Mouse (Mus musculus) cortical plate, adult 2 months (tissue): ENCODE measurements around the gene Kank3. TPM values are rescaled to one million over a fixed set of nuclear protein-coding genes. Genes with fewer than 3 reads are reported as not detected.

Experiments
- H3K27ac ChIP-seq: fragments of 200-500 bp; 2 replicates; pipeline ENCODE4 v1.5.1; 2012; ENCODE audit warnings: low read length, control low read depth, inconsistent platforms; ENCODE audit not compliant: insufficient read depth
- H3K4me1 ChIP-seq: fragments of 200-500 bp; 2 replicates; pipeline ENCODE4 v1.6.1; 2011; ENCODE audit warnings: low read length; ENCODE audit not compliant: control insufficient read depth, insufficient read depth
- H3K4me3 ChIP-seq: fragments of 200-500 bp; 2 replicates; pipeline ENCODE4 v1.5.1; 2011; ENCODE audit warnings: mild to moderate bottlenecking, low read length, control low read depth; ENCODE audit not compliant: insufficient read depth
- CTCF ChIP-seq: fragments of 200-500 bp; IDR thresholded peaks from 2 replicates; pipeline ENCODE4 v1.5.1; 2011; ENCODE audit warnings: mild to moderate bottlenecking, control low read depth, low read length; ENCODE audit not compliant: insufficient read depth; ENCODE audit errors: extremely low read depth
- POLR2A ChIP-seq: fragments of 200-500 bp; IDR thresholded peaks from 2 replicates; pipeline ENCODE4 v1.6.1; 2011; ENCODE audit warnings: mild to moderate bottlenecking, low read length, control low read depth; ENCODE audit not compliant: insufficient read depth; ENCODE audit errors: extremely low read depth
- polyA plus RNA-seq: library from polyadenylated mRNA; depleted of rRNA; stranded (reverse); fragments of >200 nt; gene quantifications from 2 replicates; pipeline ENCODE4 v1.2.3, GENCODE M21; 2012; rRNA removed

Kank3 gene
- polyA plus RNA-seq = 59.0 and 69.7 TPM in 2 replicates

- H3K27ac ChIP-seq = peak within 1 kb of the TSS; percentile 60
- no peak for TF ChIP-seq CTCF
- TF ChIP-seq POLR2A = peak; percentile 50; the same call in 1 of the 2 replicates
These were observed at the start of gene Kank3 for GRCm38 (mm10) chr17:33810334-33811141. Gene Kank3 (plus strand): TSS chr17:33810519.

GRCm38 (mm10) chr17:33766389-33766788, 43.9 kb upstream of the Kank3 start:
- Histone ChIP-seq H3K4me1 (no peaks in the 10 kb centered on the region), H3K27ac (no peak overlapping the region), H3K4me3 (no peak overlapping the region)
- no peak for TF ChIP-seq CTCF
- no peak for TF ChIP-seq POLR2A

More at GRCm38 (mm10) chr17:33810334-33811141, at the start of gene Kank3:
- Histone ChIP-seq H3K4me1 (no peaks in the 10 kb centered on the region), H3K4me3 (peak within 1 kb of the TSS; percentile 61)

- H3K4me3 ChIP-seq = no peak overlapping the region
- TF ChIP-seq CTCF = no peak
- TF ChIP-seq POLR2A = no peak
- no peak overlapping the region for H3K27ac ChIP-seq
- no peaks in the 10 kb centered on the region for H3K4me1 ChIP-seq
These were observed 38.7 kb upstream of the Kank3 start for GRCm38 (mm10) chr17:33771617-33772016.

GRCm38 (mm10) chr17:33773426-33773825, 36.9 kb upstream of the Kank3 start:
- Histone ChIP-seq H3K4me3 (no peak overlapping the region), H3K27ac (no peak overlapping the region), H3K4me1 (no peaks in the 10 kb centered on the region)
- TF ChIP-seq POLR2A (no peak), CTCF (no peak)

- Histone ChIP-seq H3K27ac (no peak overlapping the region), H3K4me1 (no peaks in the 10 kb centered on the region), H3K4me3 (no peak overlapping the region)
- TF ChIP-seq CTCF (no peak), POLR2A (no peak)
These were observed 36.3 kb upstream of the Kank3 start for GRCm38 (mm10) chr17:33773871-33774572.

- Histone ChIP-seq H3K4me3 (no peak overlapping the region), H3K4me1 (no peaks in the 10 kb centered on the region; the same call in 1 of the 2 replicates), H3K27ac (0 out of 2 replicates have a peak overlapping the region, but pooled peaks have one; percentile 49)
- TF ChIP-seq CTCF (no peak), POLR2A (no peak)
These were observed 35.7 kb upstream of the Kank3 start for GRCm38 (mm10) chr17:33774573-33775155.

- H3K27ac ChIP-seq = no peak overlapping the region
- TF ChIP-seq CTCF = no peak
- TF ChIP-seq POLR2A = no peak
- H3K4me3 ChIP-seq = no peak overlapping the region
- no peaks in the 10 kb centered on the region; the same call in 1 of the 2 replicates for H3K4me1 ChIP-seq
These were observed 35.0 kb upstream of the Kank3 start for GRCm38 (mm10) chr17:33775287-33775686.

GRCm38 (mm10) chr17:33779271-33779966, 30.9 kb upstream of the Kank3 start:
- TF ChIP-seq POLR2A (no peak), CTCF (no peak)
- H3K27ac ChIP-seq = peak overlapping the region; percentile 57
- H3K4me3 ChIP-seq = no peak overlapping the region
- H3K4me1 ChIP-seq = peaks cover 2% of the 10 kb centered on the region; the same call in 1 of the 2 replicates

- no peak for TF ChIP-seq POLR2A
- no peak for TF ChIP-seq CTCF
- no peak overlapping the region for H3K27ac ChIP-seq
- H3K4me3 ChIP-seq = no peak overlapping the region
- H3K4me1 ChIP-seq = peaks cover 2% of the 10 kb centered on the region; the same call in 1 of the 2 replicates
These were observed 30.4 kb upstream of the Kank3 start for GRCm38 (mm10) chr17:33779967-33780295.
